Mouse (Mus musculus) cortical plate, adult 2 months (tissue): ENCODE data around the gene Adam11. TPM values are rescaled to one million over a fixed set of nuclear protein-coding genes. Genes with fewer than 3 reads are reported as not detected.
A peak's percentile ranks its signal among the peaks of the same experiment; 100 is the strongest.

Experiments used
- H3K27ac ChIP-seq: fragments of 200-500 bp; 2 replicates; pipeline ENCODE4 v1.5.1; 2012; ENCODE audit warnings: low read length, control low read depth, inconsistent platforms; ENCODE audit not compliant: insufficient read depth
- H3K4me1 ChIP-seq: fragments of 200-500 bp; 2 replicates; pipeline ENCODE4 v1.6.1; 2011; ENCODE audit warnings: low read length; ENCODE audit not compliant: control insufficient read depth, insufficient read depth
- H3K4me3 ChIP-seq: fragments of 200-500 bp; 2 replicates; pipeline ENCODE4 v1.5.1; 2011; ENCODE audit warnings: mild to moderate bottlenecking, low read length, control low read depth; ENCODE audit not compliant: insufficient read depth
- CTCF ChIP-seq: fragments of 200-500 bp; IDR thresholded peaks from 2 replicates; pipeline ENCODE4 v1.5.1; 2011; ENCODE audit warnings: mild to moderate bottlenecking, control low read depth, low read length; ENCODE audit not compliant: insufficient read depth; ENCODE audit errors: extremely low read depth
- POLR2A ChIP-seq: fragments of 200-500 bp; IDR thresholded peaks from 2 replicates; pipeline ENCODE4 v1.6.1; 2011; ENCODE audit warnings: mild to moderate bottlenecking, low read length, control low read depth; ENCODE audit not compliant: insufficient read depth; ENCODE audit errors: extremely low read depth
- polyA plus RNA-seq: library from polyadenylated mRNA; depleted of rRNA; stranded (reverse); fragments of >200 nt; gene quantifications from 2 replicates; pipeline ENCODE4 v1.2.3, GENCODE M21; 2012; rRNA removed

The Adam11 gene
- polyA plus RNA-seq, 1 experiment, result 101 TPM

GRCm38 (mm10) chr11:102819783-102820385 is 58.6 kb downstream of the Adam11 start:
- H3K4me1 ChIP-seq, result no peaks in the 10 kb centered on the region
- no peak overlapping the region for H3K27ac ChIP-seq
- H3K4me3 ChIP-seq, result peak overlapping the region; percentile 55
- TF ChIP-seq POLR2A (no peak), CTCF (no peak)

GRCm38 (mm10) chr11:102820432-102820831 is 59.2 kb downstream of the Adam11 start:
- TF ChIP-seq POLR2A, result no peak
- no peak for TF ChIP-seq CTCF
- no peak overlapping the region for H3K27ac ChIP-seq
- no peak overlapping the region for H3K4me3 ChIP-seq

GRCm38 (mm10) chr11:102821231-102821630 is 60.0 kb downstream of the Adam11 start:
- no peaks in the 10 kb centered on the region for H3K4me1 ChIP-seq
- TF ChIP-seq POLR2A (no peak), CTCF (no peak)
- H3K4me3 ChIP-seq, result no peak overlapping the region
- H3K27ac ChIP-seq, result no peak overlapping the region

More at GRCm38 (mm10) chr11:102820432-102820831, 59.2 kb downstream of the Adam11 start:
- no peaks in the 10 kb centered on the region for H3K4me1 ChIP-seq

GRCm38 (mm10) chr11:102826476-102826875 is 65.2 kb downstream of the Adam11 start:
- H3K4me1 ChIP-seq, result no peaks in the 10 kb centered on the region
- H3K27ac ChIP-seq, result no peak overlapping the region
- no peak overlapping the region for H3K4me3 ChIP-seq
- no peak for TF ChIP-seq CTCF
- no peak for TF ChIP-seq POLR2A

GRCm38 (mm10) chr11:102827097-102827496 is 65.9 kb downstream of the Adam11 start:
- TF ChIP-seq POLR2A (no peak), CTCF (no peak)
- Histone ChIP-seq H3K4me1 (no peaks in the 10 kb centered on the region), H3K27ac (no peak overlapping the region), H3K4me3 (no peak overlapping the region)

Other genes with a start within 250 kb of the Adam11 start
- 62.0 and 62.3 TPM in 2 replicates for gene Gpatch8, start 205.0 kb upstream of the Adam11 start, polyA plus RNA-seq
- 8.0 and 8.2 TPM in 2 replicates for gene Gm11627, start 182.0 kb upstream of the Adam11 start, polyA plus RNA-seq
- gene Fzd2, start 157.0 kb upstream of the Adam11 start, polyA plus RNA-seq, result 11.4 and 11.8 TPM in 2 replicates
- gene Meioc, start 97.7 kb upstream of the Adam11 start, polyA plus RNA-seq, result not detected in 2 replicates
- gene Ccdc43, start 63.7 kb upstream of the Adam11 start, polyA plus RNA-seq, result 24.4 and 24.7 TPM in 2 replicates
- gene Gjc1, start 58.3 kb downstream of the Adam11 start, polyA plus RNA-seq, result 7.6 and 8.2 TPM in 2 replicates
- 11.5 and 12.3 TPM in 2 replicates for gene Higd1b, start 74.4 kb downstream of the Adam11 start, polyA plus RNA-seq
- gene Eftud2, start 119.5 kb downstream of the Adam11 start, polyA plus RNA-seq, result 94.0 and 101 TPM in 2 replicates
- 3.0 and 3.6 TPM in 2 replicates for gene Ccdc103, start 119.8 kb downstream of the Adam11 start, polyA plus RNA-seq
- gene Fam187a, start 123.7 kb downstream of the Adam11 start, polyA plus RNA-seq, result 0.13 TPM in 2 replicates
- 179 and 186 TPM in 2 replicates for gene Gfap, start 139.5 kb downstream of the Adam11 start, polyA plus RNA-seq
- 0.17 and 0.40 TPM in 2 replicates for gene Kif18b, start 163.7 kb downstream of the Adam11 start, polyA plus RNA-seq
- 15.3 and 15.8 TPM in 2 replicates for gene C1ql1, start 185.2 kb downstream of the Adam11 start, polyA plus RNA-seq